10 mouse cellular contexts compared by ENCODE assay signal in the genomic region with DNA sequence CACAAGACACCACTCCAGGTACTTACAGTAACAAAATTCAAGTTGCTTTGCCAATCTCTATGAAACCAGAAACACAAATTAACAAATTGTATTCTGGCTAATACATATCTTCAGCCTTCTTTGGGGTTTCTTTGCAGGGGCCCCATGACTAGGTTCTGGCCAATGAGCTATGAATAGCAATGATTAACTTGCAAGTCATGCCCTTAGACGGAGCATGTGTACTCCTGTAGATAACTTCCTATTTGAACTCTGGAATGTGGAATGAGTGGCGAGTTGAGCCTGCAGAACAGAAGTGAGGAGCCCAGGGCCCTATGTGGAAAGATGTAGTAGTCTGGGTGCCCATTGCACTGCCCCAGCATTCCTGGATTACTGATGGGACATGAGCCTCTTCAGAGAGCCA.
DNase-seq lines count a peak whose midpoint lies in the region; ATAC-seq and TF ChIP-seq lines count a peak whose summit lies in the region.
"Had no signal": no experiment of that assay in that cellular context is flagged by ENCODE, and none has a peak within 500 bp of the region (broad histone marks: within the 10 kb centered on the region; RNA-seq: fewer than 3 reads in every experiment).

No protein-coding gene starts in this region.

- peak overlapping the region; percentile 67 for H3K27ac ChIP-seq in lung, embryonic 14.5 days (ENCODE audit: low read depth)
- no peak overlapping the region for H3K27ac ChIP-seq in intestine, embryonic 15.5 days
- no peak overlapping the region for H3K27ac ChIP-seq in stomach, postnatal 0 days (replicated peaks)
- H3K27ac ChIP-seq in hindbrain, embryonic 12.5 days = no peak overlapping the region
- H3K27ac ChIP-seq: hindbrain, embryonic 14.5 days; limb, embryonic 12.5 days had no signal

- no peak for TF ChIP-seq EP300 in stomach, postnatal 0 days (optimal IDR thresholded peaks at IDR 0.05)

- peak; percentile 54 for DNase-seq in lung, embryonic 14.5 days
- no peak for DNase-seq in lung, postnatal 14 days
- peak; percentile 34 for DNase-seq in liver
- DNase-seq in stomach, postnatal 0 days (ENCODE audit: low spot score) = peak; percentile 30
- DNase-seq in thymus, postnatal 10 days (ENCODE audit: low spot score in 2 of 2) = no peak
- DNase-seq: cerebellum, adult 9-11 months had no signal

- WGBS in lung, embryonic 14.5 days = 34% methylated on average over 2 of the region's 2 CpGs
- WGBS in intestine, embryonic 15.5 days = 50% methylated on average over 2 of the region's 2 CpGs
- WGBS in stomach, postnatal 0 days = 25% methylated on average over 2 of the region's 2 CpGs
- 61% methylated on average over 2 of the region's 2 CpGs for WGBS in hindbrain, embryonic 12.5 days

- peak; percentile 84 for ATAC-seq in lung, embryonic 14.5 days (ENCODE audit: insufficient read depth)
- ATAC-seq in intestine, embryonic 15.5 days = peak; percentile 93
- ATAC-seq in stomach, postnatal 0 days (ENCODE audit: low FRiP score, low TSS enrichment) = peak; percentile 95
- ATAC-seq in hindbrain, embryonic 12.5 days (ENCODE audit: low FRiP score) = no peak

- no peak overlapping the region for H3K4me3 ChIP-seq in lung, embryonic 14.5 days (ENCODE audit: low read depth, low read length)
- no peak overlapping the region for H3K4me3 ChIP-seq in intestine, embryonic 15.5 days (replicated peaks)
- no peak overlapping the region for H3K4me3 ChIP-seq in stomach, postnatal 0 days (ENCODE audit: low read depth, low read length)
- no peak overlapping the region for H3K4me3 ChIP-seq in hindbrain, embryonic 12.5 days
- H3K4me3 ChIP-seq: limb, embryonic 12.5 days had no signal

- no peak overlapping the region for H3K9ac ChIP-seq in lung, embryonic 14.5 days
- no peak overlapping the region for H3K9ac ChIP-seq in intestine, embryonic 15.5 days
- no peak overlapping the region for H3K9ac ChIP-seq in stomach, postnatal 0 days (ENCODE audit: low read length)
- no peak overlapping the region for H3K9ac ChIP-seq in hindbrain, embryonic 12.5 days
- H3K9ac ChIP-seq: hindbrain, embryonic 14.5 days; limb, embryonic 12.5 days had no signal

- H3K27me3 ChIP-seq in lung, embryonic 14.5 days (ENCODE audit: insufficient read depth, low read length) = no peaks in the 10 kb centered on the region
- H3K27me3 ChIP-seq in intestine, embryonic 15.5 days (replicated peaks) = no peaks in the 10 kb centered on the region
- no peaks in the 10 kb centered on the region for H3K27me3 ChIP-seq in stomach, postnatal 0 days (ENCODE audit: control insufficient read depth, insufficient read depth, low read length)
- no peaks in the 10 kb centered on the region for H3K27me3 ChIP-seq in hindbrain, embryonic 12.5 days
- H3K27me3 ChIP-seq: limb, embryonic 12.5 days had no signal

- H3K4me2 ChIP-seq in lung, embryonic 14.5 days = no peak overlapping the region
- no peak overlapping the region for H3K4me2 ChIP-seq in intestine, embryonic 15.5 days (replicated peaks)
- no peak overlapping the region for H3K4me2 ChIP-seq in stomach, postnatal 0 days (replicated peaks; ENCODE audit: low read depth)
- H3K4me2 ChIP-seq in hindbrain, embryonic 12.5 days (replicated peaks) = no peak overlapping the region
- H3K4me2 ChIP-seq: hindbrain, embryonic 14.5 days; limb, embryonic 12.5 days had no signal

- H3K4me1 ChIP-seq in lung, embryonic 14.5 days (ENCODE audit: insufficient read depth) = peaks cover 5% of the 10 kb centered on the region; the same call in 1 of the 2 replicates
- no peaks in the 10 kb centered on the region for H3K4me1 ChIP-seq in intestine, embryonic 15.5 days (replicated peaks)
- H3K4me1 ChIP-seq in stomach, postnatal 0 days (replicated peaks; ENCODE audit: control insufficient read depth, insufficient read depth) = no peaks in the 10 kb centered on the region
- H3K4me1 ChIP-seq in hindbrain, embryonic 12.5 days = no peaks in the 10 kb centered on the region
- H3K4me1 ChIP-seq: limb, embryonic 12.5 days had no signal

- H3K9me3 ChIP-seq in lung, embryonic 14.5 days (ENCODE audit: low read depth, low read length) = no peaks in the 10 kb centered on the region
- H3K9me3 ChIP-seq in intestine, embryonic 15.5 days = no peaks in the 10 kb centered on the region
- H3K9me3 ChIP-seq in stomach, postnatal 0 days (ENCODE audit: control insufficient read depth, low read length) = no peaks in the 10 kb centered on the region
- H3K9me3 ChIP-seq in hindbrain, embryonic 12.5 days (replicated peaks) = no peaks in the 10 kb centered on the region
- H3K9me3 ChIP-seq: limb, embryonic 12.5 days had no signal

- TF ChIP-seq CTCF in lung, embryonic 14.5 days (IDR thresholded peaks at IDR 0.05; ENCODE audit: low read depth) = no peak
- TF ChIP-seq CTCF in stomach, postnatal 0 days (IDR thresholded peaks at IDR 0.05; ENCODE audit: low read depth) = no peak

- H3K36me3 ChIP-seq in lung, embryonic 14.5 days (ENCODE audit: insufficient read depth) = no peaks in the 10 kb centered on the region
- no peaks in the 10 kb centered on the region for H3K36me3 ChIP-seq in intestine, embryonic 15.5 days
- H3K36me3 ChIP-seq in stomach, postnatal 0 days (ENCODE audit: control insufficient read depth, insufficient read depth, low read length) = no peaks in the 10 kb centered on the region
- H3K36me3 ChIP-seq in hindbrain, embryonic 12.5 days = no peaks in the 10 kb centered on the region
- H3K36me3 ChIP-seq: limb, embryonic 12.5 days had no signal

Comparison
In these comparisons a context has a peak if more than half of its experiments do, and no peak if none do; other contexts are left out.
1. DNase-seq: peak in lung, embryonic 14.5 days (single experiment), liver (single experiment) and stomach, postnatal 0 days (single experiment); none in lung, postnatal 14 days (single experiment) and thymus, postnatal 10 days (0 of 2).